ENCODE assay signal across 9 mouse cellular contexts in the genomic region with DNA sequence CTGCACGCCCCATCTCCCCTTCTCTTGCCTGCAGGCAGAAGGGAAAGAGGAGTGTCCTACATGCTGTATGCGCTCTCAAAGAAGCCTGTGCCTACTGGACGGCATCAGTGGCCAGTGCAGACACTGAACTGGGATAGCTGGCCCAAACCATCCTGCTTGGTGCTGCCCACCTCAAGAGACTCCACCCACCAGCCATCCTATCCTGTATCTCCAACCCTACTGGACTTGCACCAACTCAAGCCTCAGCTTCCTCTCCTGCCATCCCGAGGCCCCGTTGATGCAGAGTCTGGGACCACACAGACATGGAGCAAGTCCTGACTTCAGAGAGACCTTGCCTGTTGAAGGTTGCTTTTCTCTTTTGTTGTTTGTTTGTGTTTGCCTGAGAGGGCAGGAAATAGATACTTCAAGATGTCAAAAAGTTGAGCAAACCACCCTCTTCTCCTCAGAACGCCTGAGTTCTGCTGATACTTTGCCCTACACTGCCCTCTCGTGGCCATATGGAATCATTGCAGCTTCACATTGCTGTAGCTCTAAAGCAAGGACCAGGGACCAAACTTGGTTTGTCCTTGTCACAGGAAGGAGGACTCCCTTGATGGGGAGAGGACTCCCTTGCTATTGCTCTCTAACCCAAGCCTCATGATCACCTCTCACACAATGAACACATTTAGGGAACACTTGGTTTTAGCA. TPM values are rescaled to one million over a fixed set of nuclear protein-coding genes. Genes with fewer than 3 reads are reported as not detected.
DNase-seq lines count a peak whose midpoint lies in the region; ATAC-seq and TF ChIP-seq lines count a peak whose summit lies in the region.
"Had no signal": no experiment of that assay in that cellular context is flagged by ENCODE, and none has a peak within 500 bp of the region (broad histone marks: within the 10 kb centered on the region; RNA-seq: fewer than 3 reads in every experiment).

No protein-coding gene starts in this region.

- peak; percentile 68 for TF ChIP-seq CTCF in liver, adult 2 months (IDR thresholded peaks at IDR 0.05; ENCODE audit: low read depth, low read length)

- H3K27ac ChIP-seq in kidney, embryonic 16.5 days (ENCODE audit: low read length), result no peak overlapping the region
- H3K27ac ChIP-seq in liver, adult 2 months (replicated peaks; ENCODE audit: insufficient read depth, low read depth, low read length), result no peak overlapping the region
- H3K27ac ChIP-seq: embryonic facial prominence, embryonic 13.5 days had no signal

- 46% methylated on average over 7 of the region's 7 CpGs for WGBS in kidney, embryonic 16.5 days
- WGBS in liver, adult 2 months, result 56% methylated on average over 7 of the region's 7 CpGs

- TF ChIP-seq POLR2A in liver, adult 2 months (IDR thresholded peaks at IDR 0.05; ENCODE audit: extremely low read depth, insufficient read depth, low read length), result no peak

- no peak overlapping the region for H3K4me3 ChIP-seq in kidney, embryonic 16.5 days (ENCODE audit: low read length)
- no peak overlapping the region for H3K4me3 ChIP-seq in liver, adult 2 months (ENCODE audit: insufficient read depth, low read depth, low read length)
- H3K4me3 ChIP-seq: embryonic facial prominence, embryonic 13.5 days had no signal

- peak; percentile 75 for DNase-seq in A20 (ENCODE audit: low read depth, low spot score)
- DNase-seq in adrenal gland, adult 2 months, result peak; percentile 63
- DNase-seq in embryo, embryonic 11 days, result peak; percentile 75
- peak; percentile 44 to 58 for DNase-seq in gastrocnemius, postnatal 4 days (ENCODE audit: low spot score in 2 of 2)
- peak; percentile 54 for DNase-seq in liver, adult 2 months (ENCODE audit: extremely low read depth, low read depth, low spot score)
- peak; percentile 51 to 64 for DNase-seq in natural killer cell, adult 2 months (ENCODE audit: low spot score in 2 of 2)
- DNase-seq in splenic B cell, adult 2 months (ENCODE audit: low read depth, low spot score), result peak; percentile 80

- no peaks in the 10 kb centered on the region for H3K4me1 ChIP-seq in kidney, embryonic 16.5 days (ENCODE audit: insufficient read depth, low read length)
- H3K4me1 ChIP-seq in liver, adult 2 months (ENCODE audit: control insufficient read depth, insufficient read depth, low read length), result no peaks in the 10 kb centered on the region
- H3K4me1 ChIP-seq: embryonic facial prominence, embryonic 13.5 days had no signal

- H3K9me3 ChIP-seq in kidney, embryonic 16.5 days (ENCODE audit: low read length), result no peaks in the 10 kb centered on the region
- H3K9me3 ChIP-seq: embryonic facial prominence, embryonic 13.5 days had no signal

- ATAC-seq in kidney, embryonic 16.5 days (ENCODE audit: low FRiP score, low TSS enrichment), result peak; percentile 77

- no peaks in the 10 kb centered on the region for H3K27me3 ChIP-seq in kidney, embryonic 16.5 days (ENCODE audit: insufficient read depth, low read length)
- no peaks in the 10 kb centered on the region for H3K27me3 ChIP-seq in liver, adult 2 months (ENCODE audit: control insufficient read depth, insufficient read depth, low read length)
- H3K27me3 ChIP-seq in splenic B cell, adult 2 months (ENCODE audit: control insufficient read depth, insufficient read depth, low read length, poor library complexity, severe bottlenecking), result no peaks in the 10 kb centered on the region
- H3K27me3 ChIP-seq: embryonic facial prominence, embryonic 13.5 days had no signal

- no peaks in the 10 kb centered on the region for H3K79me2 ChIP-seq in liver, adult 2 months (ENCODE audit: control insufficient read depth, insufficient read depth, low read length)

- H3K36me3 ChIP-seq in kidney, embryonic 16.5 days (ENCODE audit: insufficient read depth, low read length), result no peaks in the 10 kb centered on the region
- peaks cover 4% of the 10 kb centered on the region for H3K36me3 ChIP-seq in liver, adult 2 months (ENCODE audit: control insufficient read depth, insufficient read depth, low read length)
- H3K36me3 ChIP-seq in splenic B cell, adult 2 months (ENCODE audit: control insufficient read depth, insufficient read depth, low read length, poor library complexity, severe bottlenecking), result no peaks in the 10 kb centered on the region
- H3K36me3 ChIP-seq: embryonic facial prominence, embryonic 13.5 days had no signal

- 0 out of 2 replicates have a peak overlapping the region, but pooled peaks have one; percentile 3 for H3K4me2 ChIP-seq in kidney, embryonic 16.5 days (replicated peaks; ENCODE audit: low read depth, low read length)
- H3K4me2 ChIP-seq: embryonic facial prominence, embryonic 13.5 days had no signal

- H3K9ac ChIP-seq in kidney, embryonic 16.5 days (replicated peaks; ENCODE audit: low read length), result no peak overlapping the region
- no peak overlapping the region for H3K9ac ChIP-seq in liver, adult 2 months (ENCODE audit: low read depth, low read length)
- H3K9ac ChIP-seq: embryonic facial prominence, embryonic 13.5 days had no signal

RNA-seq across cellular contexts. Expression of a gene that starts 7.9 kb away (rescaled TPM):
- total RNA-seq in adrenal gland, adult 2 months (2021), result 10 to 100 TPM in 1 of 2 experiments, 1 to 10 TPM in 1; 8.9 to 28.9 TPM
- polyA plus RNA-seq in adrenal gland, adult 2 months (2012; rRNA removed), result 3.3 and 3.8 TPM in 2 replicates
- total RNA-seq in gastrocnemius, postnatal 4 days (2021), result not detected
- 11.2 and 13.8 TPM in 2 replicates for polyA plus RNA-seq in kidney, embryonic 16.5 days (2015; fragmentation: Nextera tagmentation; extraction: Ambion mirVana)
- total RNA-seq in liver, adult 2 months (2014; rRNA removed), result 2,150 and 2,435 TPM in 2 replicates
- 370 and 421 TPM in 2 replicates for polyA plus RNA-seq in liver, adult 2 months (2012; rRNA removed)

RNA-seq across cellular contexts. Expression of a gene that starts 34.1 kb away (rescaled TPM):
- total RNA-seq in adrenal gland, adult 2 months (2021), result not detected
- 0.22 and 0.23 TPM in 2 replicates for polyA plus RNA-seq in adrenal gland, adult 2 months (2012; rRNA removed)
- total RNA-seq in gastrocnemius, postnatal 4 days (2021), result 1 to 10 TPM; 3.5 to 4.1 TPM
- 0.11 and 0.12 TPM in 2 replicates for polyA plus RNA-seq in kidney, embryonic 16.5 days (2015; fragmentation: Nextera tagmentation; extraction: Ambion mirVana)
- total RNA-seq in liver, adult 2 months (2014; rRNA removed), result 0.09 and 0.13 TPM in 2 replicates
- 0.64 and 1.2 TPM in 2 replicates for polyA plus RNA-seq in liver, adult 2 months (2012; rRNA removed)
- polyA plus RNA-seq: embryonic facial prominence, embryonic 13.5 days had no signal

RNA-seq across cellular contexts. Expression of a gene that starts 36.3 kb away (rescaled TPM):
- total RNA-seq in adrenal gland, adult 2 months (2021), result 1 to 10 TPM; 2.9 to 5.6 TPM
- polyA plus RNA-seq in adrenal gland, adult 2 months (2012; rRNA removed), result 5.5 and 5.9 TPM in 2 replicates
- 1 to 10 TPM; 4.1 to 4.4 TPM for total RNA-seq in gastrocnemius, postnatal 4 days (2021)
- polyA plus RNA-seq in kidney, embryonic 16.5 days (2015; fragmentation: Nextera tagmentation; extraction: Ambion mirVana), result 17.0 and 19.3 TPM in 2 replicates
- 4.1 and 7.7 TPM in 2 replicates for total RNA-seq in liver, adult 2 months (2014; rRNA removed)
- polyA plus RNA-seq in liver, adult 2 months (2012; rRNA removed), result 3.3 and 4.3 TPM in 2 replicates

Comparison
In these comparisons a context has a peak if more than half of its experiments do, and no peak if none do; other contexts are left out.
1. RNA of a gene that starts 7.9 kb away (total RNA-seq): 2,150 to 2,435 TPM in liver, adult 2 months; 8.9 to 28.9 TPM in adrenal gland, adult 2 months and not detected in gastrocnemius, postnatal 4 days; every median in the first group is over 10 times any median in the second.
2. Peak in every context shown above with its lines, with median percentiles within 50 percentile points of each other: DNase-seq.